7 mouse cellular contexts compared by ENCODE assay signal in genomic region chr4:145214786-145215174, GRCm38 (mm10). TPM values are rescaled to one million over a fixed set of nuclear protein-coding genes. Genes with fewer than 3 reads are reported as not detected.
DNase-seq lines count a peak whose midpoint lies in the region; ATAC-seq and TF ChIP-seq lines count a peak whose summit lies in the region.

No protein-coding gene starts in this region.

- H3K4me3 ChIP-seq in lung, postnatal 0 days (ENCODE audit: low read depth, low read length) = no peak overlapping the region
- no peak overlapping the region for H3K4me3 ChIP-seq in forebrain, embryonic 11.5 days (ENCODE audit: low read depth, low read length)
- H3K4me3 ChIP-seq in intestine, embryonic 15.5 days (replicated peaks) = no peak overlapping the region
- H3K4me3 ChIP-seq in small intestine, adult 2 months (ENCODE audit: low read depth, low read length) = no peak overlapping the region

- no peaks in the 10 kb centered on the region for H3K4me1 ChIP-seq in lung, postnatal 0 days (ENCODE audit: insufficient read depth, low read depth, low read length)
- no peaks in the 10 kb centered on the region for H3K4me1 ChIP-seq in forebrain, embryonic 11.5 days (replicated peaks; ENCODE audit: control insufficient read depth, insufficient read depth, low read length)
- H3K4me1 ChIP-seq in intestine, embryonic 15.5 days (replicated peaks) = no peaks in the 10 kb centered on the region
- H3K4me1 ChIP-seq in small intestine, adult 2 months (ENCODE audit: control insufficient read depth, insufficient read depth, insufficient read length, low read length) = no peaks in the 10 kb centered on the region; the same call in 1 of the 2 replicates

- intact Hi-C loops in left cerebral cortex, postnatal 36 days (cut with DNase I) = loop anchor here (1.0 kb wide), 1 partner anchor 72 kb away; no protein-coding TSS in a partner anchor

- no peaks in the 10 kb centered on the region for H3K36me3 ChIP-seq in lung, postnatal 0 days (ENCODE audit: insufficient read depth, low read length)
- no peaks in the 10 kb centered on the region for H3K36me3 ChIP-seq in forebrain, embryonic 11.5 days (ENCODE audit: control insufficient read depth, insufficient read depth, low read length)
- no peaks in the 10 kb centered on the region for H3K36me3 ChIP-seq in intestine, embryonic 15.5 days
- peaks cover 18% of the 10 kb centered on the region for H3K36me3 ChIP-seq in small intestine, adult 2 months (ENCODE audit: control insufficient read depth, insufficient read depth, low read length)

- no peak overlapping the region for H3K4me2 ChIP-seq in lung, postnatal 0 days (replicated peaks; ENCODE audit: low read depth, low read length)
- H3K4me2 ChIP-seq in forebrain, embryonic 11.5 days (ENCODE audit: low read depth, low read length, severe bottlenecking) = no peak overlapping the region
- H3K4me2 ChIP-seq in intestine, embryonic 15.5 days (replicated peaks) = no peak overlapping the region

- WGBS in lung, postnatal 0 days = 34% methylated on average over 6 of the region's 6 CpGs
- 62% methylated on average over 6 of the region's 6 CpGs for WGBS in forebrain, embryonic 11.5 days
- WGBS in intestine, embryonic 15.5 days = 42% methylated on average over 6 of the region's 6 CpGs
- 55% methylated on average over 6 of the region's 6 CpGs for WGBS in small intestine, adult 2 months

- no peak overlapping the region for H3K9ac ChIP-seq in lung, postnatal 0 days (replicated peaks; ENCODE audit: low read depth)
- no peak overlapping the region for H3K9ac ChIP-seq in forebrain, embryonic 11.5 days (ENCODE audit: low read length)
- H3K9ac ChIP-seq in intestine, embryonic 15.5 days = no peak overlapping the region

- no peak for DNase-seq in lung, postnatal 0 days (ENCODE audit: low spot score)
- DNase-seq in lung, postnatal 36 days = no peak
- no peak for DNase-seq in forebrain, embryonic 11.5 days (ENCODE audit: low spot score)
- DNase-seq in urinary bladder, postnatal 14 days (ENCODE audit: low spot score) = no peak
- no peak for DNase-seq in left cerebral cortex, postnatal 36 days (ENCODE audit: low spot score in 2 of 2)

- no peak for TF ChIP-seq CTCF in lung, postnatal 0 days (IDR thresholded peaks at IDR 0.05)
- 0 out of 2 replicates have a peak, but pooled peaks have one; percentile 3 for TF ChIP-seq CTCF in small intestine, adult 2 months (IDR thresholded peaks at IDR 0.05; ENCODE audit: extremely low read depth, insufficient read length, insufficient replicate concordance, low read depth, low read length)

- no peaks in the 10 kb centered on the region for H3K9me3 ChIP-seq in lung, postnatal 0 days (ENCODE audit: low read length)
- H3K9me3 ChIP-seq in forebrain, embryonic 11.5 days (ENCODE audit: control insufficient read depth, low read length) = no peaks in the 10 kb centered on the region
- H3K9me3 ChIP-seq in intestine, embryonic 15.5 days = no peaks in the 10 kb centered on the region

- no peak for TF ChIP-seq EP300 in lung, postnatal 0 days (IDR thresholded peaks at IDR 0.05)

- ATAC-seq in lung, postnatal 0 days = peak; percentile 20; the same call in 1 of the 2 replicates
- ATAC-seq in forebrain, embryonic 11.5 days (replicated peaks; ENCODE audit: low FRiP score) = peak; percentile 28; the same call in 1 of the 2 replicates
- ATAC-seq in intestine, embryonic 15.5 days = peak; percentile 61

- H3K27ac ChIP-seq in lung, postnatal 0 days (ENCODE audit: low read length) = no peak overlapping the region
- H3K27ac ChIP-seq in forebrain, embryonic 11.5 days (ENCODE audit: low read depth, low read length) = no peak overlapping the region
- H3K27ac ChIP-seq in intestine, embryonic 15.5 days = no peak overlapping the region
- H3K27ac ChIP-seq in small intestine, adult 2 months (ENCODE audit: insufficient read depth, low read depth, low read length) = peak overlapping the region; percentile 47; the same call in 1 of the 2 replicates

- TF ChIP-seq POLR2A in small intestine, adult 2 months (IDR thresholded peaks at IDR 0.05; ENCODE audit: low read depth, low read length) = no peak

- no peaks in the 10 kb centered on the region for H3K27me3 ChIP-seq in lung, postnatal 0 days (replicated peaks; ENCODE audit: insufficient read depth, low read length)
- no peaks in the 10 kb centered on the region for H3K27me3 ChIP-seq in forebrain, embryonic 11.5 days (ENCODE audit: control insufficient read depth, insufficient read depth, low read length)
- no peaks in the 10 kb centered on the region for H3K27me3 ChIP-seq in intestine, embryonic 15.5 days (replicated peaks)
- H3K27me3 ChIP-seq in small intestine, adult 2 months (ENCODE audit: control insufficient read depth, insufficient read depth, low read length) = no peaks in the 10 kb centered on the region

RNA-seq across cellular contexts. Expression of gene Vps13d, which starts 20.0 kb away (rescaled TPM):
- polyA plus RNA-seq in lung, postnatal 0 days (2015; fragmentation: Nextera tagmentation; extraction: Ambion mirVana) = 10.3 and 12.8 TPM in 2 replicates
- 7.9 and 8.3 TPM in 2 replicates for polyA plus RNA-seq in forebrain, embryonic 11.5 days (2014; fragmentation: Nextera tagmentation; extraction: Ambion mirVana)
- polyA plus RNA-seq in intestine, embryonic 15.5 days (2015; fragmentation: Nextera tagmentation; extraction: Ambion mirVana) = 10.1 and 10.2 TPM in 2 replicates
- 5.0 and 11.9 TPM in 2 replicates for polyA plus RNA-seq in small intestine, adult 2 months (2012; rRNA removed)
- total RNA-seq in left cerebral cortex, postnatal 36 days (2021) = 10 to 100 TPM; 59.2 to 70.4 TPM

RNA-seq across cellular contexts. Expression of gene Tnfrsf1b, which starts 31.9 kb away (rescaled TPM):
- polyA plus RNA-seq in lung, postnatal 0 days (2015; fragmentation: Nextera tagmentation; extraction: Ambion mirVana) = 8.4 and 9.1 TPM in 2 replicates
- 2.1 TPM in 2 replicates for polyA plus RNA-seq in forebrain, embryonic 11.5 days (2014; fragmentation: Nextera tagmentation; extraction: Ambion mirVana)
- 5.3 and 5.9 TPM in 2 replicates for polyA plus RNA-seq in intestine, embryonic 15.5 days (2015; fragmentation: Nextera tagmentation; extraction: Ambion mirVana)
- polyA plus RNA-seq in small intestine, adult 2 months (2012; rRNA removed) = 13.5 and 14.2 TPM in 2 replicates
- total RNA-seq in left cerebral cortex, postnatal 36 days (2021) = 1 to 10 TPM; 2.5 to 2.7 TPM
